Mouse (Mus musculus): ENCODE data around the gene Creb5.

GRCm38 (mm10) chr6:53741222-53741621 lies 454.2 kb downstream of the Creb5 start:
- TF ChIP-seq CTCF (IDR thresholded peaks at IDR 0.05; ENCODE audit: extremely low read depth, insufficient read depth, low read length) (no peak), POLR2A (IDR thresholded peaks at IDR 0.05; ENCODE audit: extremely low read depth, insufficient read depth, low read length) (no peak)

Data from cortical plate, adult 2 months (tissue).